Mouse (Mus musculus): ENCODE data around the gene Slamf1. TPM values are rescaled to one million over a fixed set of nuclear protein-coding genes. Genes with fewer than 3 reads are reported as not detected.
"Not testable (repeated sequence)": the region's sequence is repeated elsewhere in the genome, so short reads cannot be mapped to it uniquely, and the experiment has no call there.

The Slamf1 gene
- total RNA-seq, 4 experiments from 2014 or later = 0.41 to 1.4 (median 0.61) TPM

- no peak for DNase-seq (ENCODE audit: low spot score)
Measured at GRCm38 (mm10) chr1:171799648-171800047, 32.7 kb downstream of the Slamf1 start.

GRCm38 (mm10) chr1:171811048-171811447, 44.1 kb downstream of the Slamf1 start:
- DNase-seq (ENCODE audit: low spot score) = not testable (repeated sequence)

DNA sequence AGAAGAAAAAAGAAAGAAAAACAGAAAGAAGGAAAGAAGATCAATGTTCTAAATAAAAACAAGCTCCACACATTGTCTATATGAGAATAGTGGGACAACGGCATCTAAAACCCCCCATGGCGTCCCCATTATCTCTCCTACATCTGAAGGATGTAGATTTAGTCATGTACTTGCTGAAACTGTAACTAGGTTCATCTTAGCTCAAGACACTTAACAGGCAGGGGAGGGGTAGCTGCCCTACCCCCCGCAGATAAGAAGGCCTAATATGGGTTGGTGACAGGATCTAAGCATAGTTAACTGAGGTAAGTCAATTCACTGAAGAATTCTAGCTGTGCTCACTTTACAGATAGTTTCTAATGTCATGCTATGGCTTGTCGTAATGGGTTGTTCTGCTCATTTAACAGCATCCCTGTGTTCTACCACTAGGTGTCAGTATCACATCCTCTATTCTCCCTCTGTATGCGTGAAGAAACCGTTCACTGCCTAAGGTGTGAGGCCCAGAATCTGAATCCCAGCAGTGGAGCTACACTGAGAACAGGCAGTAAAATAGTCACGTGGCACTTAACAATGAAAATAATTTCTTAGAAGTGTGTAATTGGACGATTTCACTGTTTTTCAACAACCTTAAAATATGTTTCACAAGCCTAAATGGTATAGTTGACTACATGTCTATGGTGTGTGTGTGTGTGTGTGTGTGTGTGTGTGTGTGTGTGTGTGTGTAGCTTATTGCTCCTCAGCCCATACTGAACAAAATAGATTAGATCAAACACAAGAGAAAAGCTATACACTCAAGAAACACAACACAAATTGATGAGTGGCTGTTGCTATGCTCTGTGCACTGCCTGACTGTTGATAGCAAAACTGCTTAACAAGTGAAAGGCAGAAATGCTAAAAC, 48.9 kb downstream of the Slamf1 start:
- DNase-seq (ENCODE audit: low spot score) = peak; percentile 29

GRCm38 (mm10) chr1:171816991-171817390, 50.1 kb downstream of the Slamf1 start:
- DNase-seq (ENCODE audit: low spot score) = no peak

GRCm38 (mm10) chr1:171821331-171821730, 54.4 kb downstream of the Slamf1 start:
- no peak for DNase-seq (ENCODE audit: low spot score)

- no peak for DNase-seq (ENCODE audit: low spot score)
Measured at GRCm38 (mm10) chr1:171825462-171825861, 58.5 kb downstream of the Slamf1 start.

DNA sequence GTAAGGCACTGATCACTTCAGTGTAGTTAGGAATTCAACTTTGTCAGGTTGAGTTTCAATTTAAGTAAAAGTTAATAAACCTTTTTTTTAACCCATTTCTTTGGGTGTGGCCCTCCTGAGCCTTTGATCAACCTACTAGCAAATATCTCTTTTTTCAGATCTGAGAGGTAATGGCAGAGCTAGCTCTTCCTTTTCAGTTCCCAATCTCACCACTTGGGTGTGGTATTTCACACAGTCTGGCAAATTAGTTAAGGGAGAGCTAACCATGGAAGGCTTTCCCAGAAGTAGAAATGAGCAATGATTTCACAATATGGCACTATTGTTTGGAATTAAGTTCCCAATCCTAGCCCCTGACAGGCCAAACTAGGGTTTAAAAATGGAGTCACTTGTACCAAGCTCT, 59.2 kb downstream of the Slamf1 start:
- DNase-seq (ENCODE audit: low spot score) = peak; percentile 11

GRCm38 (mm10) chr1:171827674-171828073, 60.7 kb downstream of the Slamf1 start:
- no peak for DNase-seq (ENCODE audit: low spot score)

GRCm38 (mm10) chr1:171839488-171839887, 72.6 kb downstream of the Slamf1 start, which contains the start of gene Cd84:
Gene Cd84, plus strand, starts transcription at chr1:171839697.
- DNase-seq (ENCODE audit: low spot score) = no peak

DNA sequence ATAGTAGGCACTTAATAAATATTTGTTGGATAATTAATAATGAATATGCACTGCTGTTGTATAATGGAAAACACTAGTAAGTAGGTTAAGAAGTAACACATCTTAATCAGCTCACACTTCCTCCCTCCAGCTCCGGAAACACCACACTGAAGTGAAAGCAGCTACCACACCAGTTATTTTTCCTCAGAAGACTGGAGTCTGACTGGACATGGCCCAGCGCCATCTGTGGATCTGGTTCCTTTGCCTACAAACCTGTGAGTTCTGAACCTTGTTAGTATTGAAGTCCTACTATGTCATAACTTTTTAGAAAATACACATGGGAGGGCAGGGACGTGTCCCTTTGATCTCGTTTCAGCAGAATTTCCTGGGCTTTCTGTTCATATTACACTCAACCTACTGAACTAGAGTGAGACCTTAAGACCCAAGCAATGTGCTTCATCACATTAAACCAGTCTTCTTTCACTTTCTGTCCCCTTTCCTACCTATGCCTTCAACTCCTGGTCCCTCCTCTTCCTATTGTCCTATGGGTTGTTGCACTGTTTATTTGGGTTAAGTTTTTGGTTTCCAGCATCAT, 73.6 kb downstream of the Slamf1 start:
- DNase-seq (ENCODE audit: low spot score) = peak; percentile 11

DNA sequence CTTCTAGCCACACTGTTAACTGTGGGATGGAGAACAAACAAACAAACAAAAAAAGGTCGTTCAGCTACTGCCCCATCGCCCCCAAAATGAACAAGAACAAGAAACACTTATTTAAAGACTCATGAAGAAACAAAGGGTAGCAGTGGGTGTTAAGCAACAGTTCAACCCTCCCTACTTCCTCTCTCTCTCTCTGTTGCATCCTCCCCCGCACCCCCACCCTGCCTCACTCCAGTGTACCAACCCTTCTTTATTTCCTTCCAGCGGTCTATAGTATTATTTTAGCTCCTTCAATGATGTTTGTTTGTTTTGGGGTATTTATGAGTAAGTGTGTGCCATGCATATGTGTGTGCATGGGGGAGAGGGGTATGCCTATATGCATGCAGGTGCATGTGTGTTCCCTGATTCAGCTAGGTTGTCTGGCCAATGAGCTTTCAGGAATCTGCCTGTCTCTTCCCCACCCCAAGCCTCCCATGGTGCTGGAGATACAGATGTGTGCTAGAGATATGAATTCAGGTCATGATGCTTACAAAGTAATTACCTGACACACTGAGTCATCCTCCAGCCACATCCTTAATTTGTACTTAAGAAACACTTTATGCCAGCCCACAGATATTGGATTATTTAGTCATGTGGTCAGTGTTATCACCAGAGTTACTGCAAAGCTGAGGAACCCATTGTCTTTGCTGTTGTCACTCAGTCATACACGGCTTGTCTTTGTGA, 78.3 kb downstream of the Slamf1 start:
- no peak for DNase-seq (ENCODE audit: low spot score)

GRCm38 (mm10) chr1:171848201-171848600, 81.3 kb downstream of the Slamf1 start:
- DNase-seq (ENCODE audit: low spot score) = no peak

GRCm38 (mm10) chr1:171848757-171849156, 81.8 kb downstream of the Slamf1 start:
- no peak for DNase-seq (ENCODE audit: low spot score)

- DNase-seq (ENCODE audit: low spot score) = peak; percentile 9
Measured at GRCm38 (mm10) chr1:171849454-171849853, 82.5 kb downstream of the Slamf1 start.

Other genes with a start within 250 kb of the Slamf1 start
- gene Itln1, start 231.8 kb upstream of the Slamf1 start, total RNA-seq (2022) = not detected
- gene Cd244a, start 207.9 kb upstream of the Slamf1 start, total RNA-seq (2022) = 1 to 10 TPM in 1 of 4 experiments, under 1 TPM in 3; 0.09 to 1.3 (median 0.17) TPM
- under 1 TPM; 0.16 to 0.49 (median 0.31) TPM for gene Ly9, start 159.7 kb upstream of the Slamf1 start, total RNA-seq (2022)
- under 1 TPM; 0.16 to 0.32 (median 0.28) TPM for gene Slamf7, start 114.1 kb upstream of the Slamf1 start, total RNA-seq (2022)
- 1 to 10 TPM; 1.1 to 2.7 (median 1.6) TPM for gene Cd48, start 85.1 kb upstream of the Slamf1 start, total RNA-seq (2022)
- gene Cd84, start 72.6 kb downstream of the Slamf1 start, total RNA-seq (2022) = 1 to 10 TPM; 1.3 to 3.4 (median 2.5) TPM
- under 1 TPM; 0.11 to 0.25 (median 0.21) TPM for gene Gm10521, start 128.5 kb downstream of the Slamf1 start, total RNA-seq (2022)
- under 1 TPM in 2 of 4 experiments, not detected in 2; 0.19 to 0.46 TPM for gene Slamf6, start 150.4 kb downstream of the Slamf1 start, total RNA-seq (2022)